Mouse (Mus musculus) thymus, adult 18-20 months (tissue): ENCODE results near the gene Plekhm1.
"Not testable (repeated sequence)": the region's sequence is repeated elsewhere in the genome, so short reads cannot be mapped to it uniquely, and the experiment has no call there.

Source experiments
- DNase-seq, 2 experiments: peaks; one replicate each; pipeline ENCODE4 v3.0.0; 2022; ENCODE audit warnings: mixed read lengths in 2 of 2

Plekhm1 gene

GRCm38 (mm10) chr11:103338119-103338518, 74.4 kb downstream of the Plekhm1 start:
- no peak for DNase-seq

DNA sequence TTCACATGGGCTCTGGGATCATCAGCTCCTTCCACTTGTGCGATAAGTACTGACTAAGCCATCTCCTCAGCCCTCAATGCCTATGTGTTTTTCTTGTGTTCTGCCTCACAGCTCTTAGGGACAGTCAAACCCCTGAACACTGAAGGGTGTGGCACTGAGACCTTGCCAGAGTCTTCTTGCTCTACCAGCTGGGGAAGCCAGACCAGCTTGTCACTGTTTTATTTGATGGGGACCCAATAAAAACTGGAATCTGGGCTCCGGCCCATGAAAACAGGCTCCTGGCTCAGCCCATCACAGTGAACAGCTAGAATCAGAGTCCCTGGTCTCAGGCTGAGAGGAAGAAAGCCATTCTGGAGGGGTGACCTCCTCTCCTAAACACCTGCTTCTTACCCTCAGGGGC, 75.3 kb downstream of the Plekhm1 start:
- no peak for DNase-seq

GRCm38 (mm10) chr11:103335561-103335960, 76.9 kb downstream of the Plekhm1 start:
- no peak for DNase-seq

DNA sequence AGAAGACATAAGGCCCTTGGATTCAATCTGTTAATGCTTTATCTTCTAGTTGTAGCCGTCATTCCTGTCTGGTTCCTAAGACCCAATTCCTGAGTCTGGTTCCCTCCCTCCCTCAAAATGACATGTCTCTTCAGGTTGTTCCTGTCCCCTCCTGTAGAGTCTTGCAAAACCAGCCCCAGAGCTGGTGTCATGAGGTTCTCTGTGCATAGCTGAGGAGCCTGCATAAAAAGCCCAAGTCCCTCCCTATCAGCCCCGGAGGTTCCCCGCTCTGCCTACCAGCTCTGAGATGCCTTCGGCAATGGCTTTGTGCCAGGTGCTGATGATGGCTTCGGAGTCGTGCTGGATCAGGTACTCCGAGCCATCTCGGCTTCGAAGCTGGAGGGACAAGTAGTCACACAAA, 77.6 kb downstream of the Plekhm1 start:
- no peak for DNase-seq

DNA sequence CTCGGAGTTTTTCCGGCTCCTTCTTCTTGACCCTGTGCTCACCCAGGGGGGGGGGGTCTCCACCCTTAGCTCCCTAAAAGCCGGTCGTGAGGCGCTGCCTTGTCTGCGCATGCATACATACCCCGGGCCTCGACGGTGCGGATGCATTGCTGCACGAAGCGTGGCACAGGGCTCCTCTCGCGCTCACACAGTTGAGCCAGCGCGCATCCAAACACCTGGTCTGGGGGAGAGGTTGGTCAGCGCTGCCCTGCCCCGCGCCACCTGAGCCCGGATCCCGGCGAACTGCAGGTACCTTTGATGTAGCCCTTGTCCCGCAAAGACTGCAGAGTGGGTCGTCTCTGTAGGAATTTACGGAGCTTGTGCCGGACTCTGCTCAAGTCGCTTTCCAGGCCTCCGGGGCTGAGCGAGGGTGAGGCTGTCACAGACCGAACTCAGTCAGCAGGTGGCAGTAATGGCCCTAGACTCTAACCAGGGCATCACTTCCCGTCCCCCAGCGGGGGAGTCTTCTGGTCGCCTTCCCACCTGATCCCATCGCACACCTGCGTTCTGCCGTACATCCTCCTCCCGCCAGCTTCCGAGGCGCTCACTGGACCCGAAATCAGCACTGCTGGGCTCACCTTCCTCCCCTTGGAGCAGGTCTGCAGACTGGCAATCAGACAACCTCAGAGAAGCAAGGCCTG, 78.6 kb downstream of the Plekhm1 start:
- DNase-seq, result no peak

DNA sequence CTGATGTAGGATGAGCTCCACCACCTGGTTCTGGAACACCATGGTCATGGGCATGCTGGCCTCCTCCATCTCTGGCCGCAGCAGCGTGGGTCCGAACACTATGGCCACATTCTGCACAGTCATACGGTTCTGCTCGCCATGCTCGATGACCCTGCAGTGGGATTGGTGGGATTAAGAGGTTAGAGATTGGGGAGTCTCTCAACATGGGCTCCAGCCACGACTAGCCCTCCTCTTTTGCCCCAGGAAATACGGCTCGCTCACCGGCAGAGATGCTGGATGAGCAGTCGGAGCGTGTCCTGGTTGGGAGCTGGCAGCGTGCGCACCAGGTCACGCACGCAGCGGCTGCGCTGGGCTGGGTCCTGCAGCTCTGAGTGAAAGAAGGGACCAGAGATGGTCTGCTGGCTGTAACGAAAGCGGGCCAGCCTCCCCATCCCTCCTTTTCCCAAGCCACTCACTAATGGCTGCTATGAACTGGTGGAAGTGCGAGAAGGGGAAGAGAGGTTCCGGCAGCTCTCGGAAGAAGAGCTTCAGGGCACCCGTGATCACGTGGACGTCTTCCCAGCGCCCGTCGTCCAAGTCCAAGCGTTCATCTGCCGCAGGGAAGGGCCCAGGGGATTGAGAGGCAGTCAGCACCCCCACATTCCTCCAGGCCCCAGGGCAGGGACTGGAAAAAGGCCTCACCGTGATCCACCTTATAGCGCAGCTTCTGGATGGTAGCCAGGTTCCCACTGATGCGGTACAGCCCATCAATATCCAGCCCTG, 79.4 kb downstream of the Plekhm1 start:
- DNase-seq, result no peak

- peak in 1 of 2 experiments; percentile 41 for DNase-seq
Observed at GRCm38 (mm10) chr11:103332186-103332889, 80.1 kb downstream of the Plekhm1 start.

DNA sequence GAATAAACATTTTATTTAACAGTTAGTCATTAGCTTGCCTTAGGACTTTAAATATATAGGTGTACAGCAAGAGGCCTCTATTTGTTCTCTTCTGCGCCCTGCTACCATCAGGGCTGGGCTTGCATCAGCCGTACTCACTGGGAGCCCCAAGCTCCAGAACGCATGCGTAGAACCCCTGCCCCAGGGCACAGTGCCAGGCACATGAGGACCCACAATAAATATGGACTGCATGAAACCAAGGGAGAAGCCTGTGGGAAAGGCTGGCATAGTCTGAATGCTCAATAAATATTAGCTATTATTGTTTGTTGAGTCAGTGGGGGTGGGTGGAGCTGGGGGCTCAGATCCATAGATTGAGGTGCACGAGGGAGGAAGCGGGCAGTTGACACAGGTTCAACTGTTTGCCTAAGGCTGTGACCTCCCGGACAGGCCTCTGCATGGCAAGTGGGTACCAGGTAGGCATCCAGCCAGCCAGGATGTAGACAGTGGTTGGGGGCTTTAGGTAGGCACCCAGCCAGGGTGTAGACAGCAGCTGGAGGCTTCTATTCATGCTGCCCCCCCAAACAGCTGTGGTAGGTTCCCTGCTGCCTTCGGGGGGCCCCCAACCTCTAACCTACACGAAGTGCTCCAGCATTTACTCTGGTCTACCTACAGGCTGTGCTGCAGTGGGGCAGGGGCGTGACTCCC, 80.8 kb downstream of the Plekhm1 start:
- DNase-seq, result no peak

DNA sequence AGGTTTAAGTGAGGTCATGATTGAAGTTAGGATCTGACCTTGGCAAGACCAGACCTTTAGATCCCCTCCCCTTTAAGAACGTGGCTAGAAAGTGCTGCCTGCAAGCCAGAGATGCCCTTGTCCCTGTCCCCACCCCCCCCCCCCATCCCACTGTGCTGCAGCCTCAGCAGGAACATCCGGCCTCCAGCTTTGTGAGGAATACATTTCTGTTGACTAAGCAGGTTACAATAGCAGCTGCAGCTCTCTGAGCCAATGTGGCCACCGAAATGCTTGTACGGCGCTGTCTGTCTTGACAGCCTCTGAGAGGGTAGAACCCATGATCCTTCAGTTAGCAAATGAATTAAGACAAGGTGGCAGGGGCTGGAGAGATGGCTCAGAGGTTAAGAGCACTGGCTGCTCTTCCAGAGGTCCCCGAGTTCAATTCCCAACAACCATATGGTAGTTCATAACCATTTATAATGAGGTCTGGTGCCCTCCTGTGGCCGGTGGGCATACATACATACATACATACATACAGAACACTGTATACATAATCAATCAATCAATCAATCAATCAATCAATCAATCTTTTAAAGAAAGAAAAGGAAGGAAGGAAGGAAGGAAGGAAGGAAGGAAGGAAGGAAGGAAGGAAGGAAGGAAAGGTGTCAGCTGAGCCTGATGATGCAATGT, 81.7 kb downstream of the Plekhm1 start:
- DNase-seq, result no peak

DNA sequence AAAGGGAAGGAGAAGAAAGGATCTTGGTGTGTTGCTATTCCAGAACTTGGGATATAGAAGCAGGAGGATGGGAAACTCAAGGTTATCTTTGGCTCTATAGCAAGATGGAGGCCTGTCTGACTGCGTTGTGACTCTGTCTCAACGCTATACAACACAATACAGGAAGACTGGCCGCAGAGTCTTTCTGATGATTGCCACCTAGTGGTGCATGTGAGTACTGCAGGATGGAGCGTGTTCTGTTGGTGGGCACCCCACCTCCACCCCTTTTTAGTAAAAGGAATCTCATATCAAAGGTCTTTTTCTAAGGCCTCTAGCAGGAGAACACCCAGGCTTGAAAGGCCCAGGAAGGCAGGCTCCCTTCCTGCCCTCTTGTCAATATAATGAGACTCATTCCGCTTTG, 85.5 kb downstream of the Plekhm1 start:
- peak in 1 of 2 experiments; percentile 57 for DNase-seq

- DNase-seq, result no peak
Observed at GRCm38 (mm10) chr11:103325172-103325571, 87.3 kb downstream of the Plekhm1 start.

GRCm38 (mm10) chr11:103324723-103325122, 87.8 kb downstream of the Plekhm1 start:
- DNase-seq, result no peak

DNA sequence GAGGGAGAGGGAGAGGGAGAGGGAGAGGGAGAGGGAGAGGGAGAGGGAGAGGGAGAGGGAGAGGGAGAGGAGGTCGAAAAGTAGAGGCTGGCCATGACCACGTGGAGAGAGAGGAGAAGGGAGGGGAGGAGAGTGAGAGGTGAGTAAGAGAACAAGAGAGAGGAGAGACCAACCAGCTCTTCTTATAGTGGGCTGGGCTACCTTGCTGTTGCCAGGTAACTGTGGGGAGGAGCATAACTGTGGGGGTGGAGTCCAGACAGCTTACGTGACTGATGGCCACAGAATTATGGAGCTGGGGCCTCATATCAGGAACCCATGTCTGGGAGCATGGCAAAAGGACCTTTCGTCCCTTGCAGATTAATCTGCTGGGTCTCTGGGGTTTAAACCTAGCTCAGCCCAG, 89.7 kb downstream of the Plekhm1 start:
- not testable (repeated sequence) for DNase-seq

DNA sequence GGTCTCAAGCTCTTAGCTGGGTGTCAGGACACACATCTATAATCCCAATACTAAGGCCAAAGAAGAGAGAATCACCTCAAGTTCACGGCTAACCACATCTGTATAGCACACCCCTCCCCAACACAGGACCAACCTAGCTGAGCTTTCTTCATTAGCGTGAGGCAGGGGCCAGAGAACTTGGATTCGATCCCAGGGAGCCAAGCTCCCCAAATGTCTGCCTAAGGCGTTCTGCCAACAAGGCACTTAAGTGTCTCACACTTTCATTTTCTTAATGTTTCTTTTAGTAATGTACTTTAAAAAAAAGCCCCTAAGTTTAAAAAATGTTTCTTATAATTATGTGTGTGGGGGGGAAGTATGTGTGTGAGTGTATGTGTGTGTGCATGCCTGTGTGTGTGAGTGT, 91.8 kb downstream of the Plekhm1 start:
- no peak for DNase-seq

- DNase-seq, result no peak
Observed at GRCm38 (mm10) chr11:103320196-103320595, 92.3 kb downstream of the Plekhm1 start.

GRCm38 (mm10) chr11:103318042-103318441, 94.4 kb downstream of the Plekhm1 start:
- DNase-seq, result no peak

GRCm38 (mm10) chr11:103315379-103315778, 97.1 kb downstream of the Plekhm1 start:
- no peak for DNase-seq

DNA sequence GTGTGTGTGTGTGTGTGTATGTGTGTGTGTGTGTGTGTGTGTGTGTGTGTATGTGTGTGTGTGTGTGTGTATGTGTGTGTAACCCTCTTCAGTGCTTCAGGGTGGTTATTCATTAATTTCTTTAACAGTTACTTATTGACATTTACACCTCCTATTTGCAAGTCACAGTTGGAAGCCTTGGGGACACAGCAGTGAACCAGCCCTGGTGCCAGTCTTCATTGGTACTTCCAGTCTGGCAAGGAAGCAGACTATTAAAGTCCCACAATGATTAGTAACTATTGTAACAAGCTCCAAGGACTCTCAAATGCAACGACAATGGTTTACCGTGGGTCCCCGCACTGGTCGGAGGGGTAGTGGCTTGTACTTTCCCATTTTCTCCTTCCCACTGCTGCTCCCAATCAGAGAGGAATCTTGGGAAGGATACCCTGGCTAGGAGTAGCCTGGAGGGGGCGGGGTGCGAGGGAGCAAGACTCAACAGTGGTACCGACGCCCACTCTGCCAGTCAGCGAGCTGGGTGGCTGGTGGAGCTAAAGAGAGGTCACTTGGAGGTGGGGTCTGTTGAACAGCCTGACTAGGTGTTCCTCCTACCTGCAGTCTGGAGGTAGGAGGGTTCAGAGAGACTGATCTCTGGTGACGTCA, 97.6 kb downstream of the Plekhm1 start:
- DNase-seq, result no peak
